Comparison of ENCODE assay signal across 7 mouse cellular contexts in genomic region chr2:167462954-167463353, GRCm38 (mm10). TPM values are rescaled to one million over a fixed set of nuclear protein-coding genes. Genes with fewer than 3 reads are reported as not detected.
DNase-seq lines count a peak whose midpoint lies in the region; ATAC-seq and TF ChIP-seq lines count a peak whose summit lies in the region.

No protein-coding gene starts in this region.

- H3K27ac ChIP-seq in CH12.LX (ENCODE audit: insufficient read depth, low read depth) = no peak overlapping the region
- H3K27ac ChIP-seq in heart, embryonic 14.5 days (replicated peaks in 1 of 2; ENCODE audit: control insufficient read depth in 1 of 2, insufficient read depth in 1 of 2, low read depth in 2 of 2, low read length in 2 of 2) = no peak overlapping the region
- no peak overlapping the region for H3K27ac ChIP-seq in midbrain, postnatal 0 days (ENCODE audit: low read depth, low read length)

- H3K4me3 ChIP-seq in CH12.LX (replicated peaks in 1 of 3; ENCODE audit: low read depth in 2 of 3, low read length in 2 of 3, poor library complexity in 1 of 3) = no peak overlapping the region
- no peak overlapping the region for H3K4me3 ChIP-seq in heart, embryonic 14.5 days (ENCODE audit: control insufficient read depth in 1 of 2, insufficient read depth in 1 of 2, low read depth in 1 of 2, low read length in 2 of 2)
- no peak overlapping the region for H3K4me3 ChIP-seq in midbrain, postnatal 0 days (ENCODE audit: low read depth, low read length)

- peak; percentile 58 to 82; a peak in 3 of 4 replicates for TF ChIP-seq CTCF in CH12.LX (conservative IDR thresholded peaks at IDR 0.05 in 1 of 2, IDR thresholded peaks at IDR 0.05 in 1 of 2; ENCODE audit: low read depth in 2 of 2, low read length in 2 of 2)
- TF ChIP-seq CTCF in midbrain, postnatal 0 days (IDR thresholded peaks at IDR 0.05) = peak; percentile 83

- dilution Hi-C loops in CH12.LX (cut with MboI; ENCODE audit: extremely low pct_ligation_motif_present, extremely low pct_unique_long_range_greater_than_20kb, low sequenced_read_pairs) = no loop called here

- in situ Hi-C loops in CH12.LX (cut with MboI; ENCODE audit: low pct_ligation_motif_present, low pct_unique_long_range_greater_than_20kb, low sequenced_read_pairs) = no loop called here

- 47% methylated on average over 6 of the region's 6 CpGs for WGBS in heart, embryonic 14.5 days
- 67% methylated on average over 6 of the region's 6 CpGs for WGBS in midbrain, postnatal 0 days

- no peak for TF ChIP-seq EP300 in CH12.LX (IDR thresholded peaks at IDR 0.05; ENCODE audit: low read length)

- ATAC-seq in heart, embryonic 14.5 days (ENCODE audit: insufficient number of reproducible peaks, insufficient read depth, low FRiP score, low read depth) = peak; percentile 64; the same call in 1 of the 2 replicates
- ATAC-seq in midbrain, postnatal 0 days (ENCODE audit: low FRiP score) = no peak

- no peak for TF ChIP-seq POLR2A in CH12.LX (IDR thresholded peaks at IDR 0.05; ENCODE audit: low read depth, low read length)

- DNase-seq in CH12.LX (ENCODE audit: extremely low read depth) = peak; percentile 48
- DNase-seq in Muller cell, postnatal 12 days (ENCODE audit: inconsistent ontology term) = peak; percentile 23
- peak; percentile 87 to 91 for DNase-seq in cerebellum, postnatal 25 days
- peak; percentile 84 to 85 for DNase-seq in kidney, postnatal 25 days
- peak; percentile 24 for DNase-seq in midbrain, postnatal 0 days (ENCODE audit: low spot score)
- peak; percentile 28 for DNase-seq in thymus, postnatal 0 days (ENCODE audit: low spot score)

- no peaks in the 10 kb centered on the region for H3K79me2 ChIP-seq in CH12.LX (replicated peaks; ENCODE audit: control insufficient read depth, extremely low read depth, insufficient read depth, poor library complexity, severe bottlenecking)

- H3K9ac ChIP-seq in CH12.LX (ENCODE audit: insufficient read depth, low read depth) = no peak overlapping the region
- H3K9ac ChIP-seq in heart, embryonic 14.5 days (ENCODE audit: low read length) = no peak overlapping the region
- H3K9ac ChIP-seq in midbrain, postnatal 0 days (replicated peaks; ENCODE audit: low read length, poor library complexity, severe bottlenecking) = no peak overlapping the region

- H3K27me3 ChIP-seq in CH12.LX (replicated peaks) = no peaks in the 10 kb centered on the region
- no peaks in the 10 kb centered on the region for H3K27me3 ChIP-seq in heart, embryonic 14.5 days (ENCODE audit: control insufficient read depth, insufficient read depth, low read length)
- no peaks in the 10 kb centered on the region for H3K27me3 ChIP-seq in midbrain, postnatal 0 days (ENCODE audit: insufficient read depth, low read length)

- peaks cover 5 to 23% of the 10 kb centered on the region in 2 experiments for H3K4me1 ChIP-seq in CH12.LX (ENCODE audit: control insufficient read depth in 1 of 2, insufficient read depth in 2 of 2)
- H3K4me1 ChIP-seq in heart, embryonic 14.5 days (ENCODE audit: control insufficient read depth in 2 of 2, insufficient read depth in 2 of 2, low read length in 2 of 2) = peaks cover 0 to 2% of the 10 kb centered on the region in 2 experiments; a peak in 1 of 4 replicates
- H3K4me1 ChIP-seq in midbrain, postnatal 0 days (ENCODE audit: insufficient read depth, low read length) = no peaks in the 10 kb centered on the region

- peak; percentile 72 for TF ChIP-seq RAD21 in CH12.LX (IDR thresholded peaks at IDR 0.05; ENCODE audit: low read depth, low read length)

- no peak overlapping the region for H3K4me2 ChIP-seq in CH12.LX (ENCODE audit: insufficient read depth, low read depth, poor library complexity, severe bottlenecking)
- no peak overlapping the region for H3K4me2 ChIP-seq in heart, embryonic 14.5 days (ENCODE audit: low read length)
- no peak overlapping the region for H3K4me2 ChIP-seq in midbrain, postnatal 0 days (ENCODE audit: low read depth, low read length, poor library complexity, severe bottlenecking)

- H3K9me3 ChIP-seq in CH12.LX (replicated peaks; ENCODE audit: low read length) = no peaks in the 10 kb centered on the region
- H3K9me3 ChIP-seq in heart, embryonic 14.5 days (ENCODE audit: control insufficient read depth, low read length) = no peaks in the 10 kb centered on the region
- no peaks in the 10 kb centered on the region for H3K9me3 ChIP-seq in midbrain, postnatal 0 days (ENCODE audit: low read length)

- H3K36me3 ChIP-seq in CH12.LX (replicated peaks in 1 of 2; ENCODE audit: control insufficient read depth in 1 of 2, insufficient read depth in 1 of 2, low read length in 1 of 2) = peaks cover 66 to 85% of the 10 kb centered on the region in 2 experiments
- peaks cover 64% of the 10 kb centered on the region for H3K36me3 ChIP-seq in heart, embryonic 14.5 days (ENCODE audit: control insufficient read depth, insufficient read depth, low read length)
- H3K36me3 ChIP-seq in midbrain, postnatal 0 days (ENCODE audit: insufficient read depth, low read length) = peaks cover 22% of the 10 kb centered on the region

TF ChIP-seq in CH12.LX, 34 proteins besides CTCF, POLR2A, EP300 and RAD21:
- TF ChIP-seq JUND (conservative IDR thresholded peaks at IDR 0.05; ENCODE audit: low read depth, low read length) (no peak), ZKSCAN1 (IDR thresholded peaks at IDR 0.05; ENCODE audit: borderline replicate concordance, low read depth, low read length) (no peak), ELF1 (IDR thresholded peaks at IDR 0.05; ENCODE audit: low read depth, low read length) (0 out of 2 replicates have a peak, but pooled peaks have one; percentile 10), MXI1 (IDR thresholded peaks at IDR 0.05; ENCODE audit: low read depth, low read length) (no peak), USF1 (IDR thresholded peaks at IDR 0.05; ENCODE audit: low read depth, low read length) (no peak), NRF1 (IDR thresholded peaks at IDR 0.05; ENCODE audit: low read depth, low read length) (no peak), TCF12 (IDR thresholded peaks at IDR 0.05; ENCODE audit: low read depth, low read length) (no peak), ZC3H11A (IDR thresholded peaks at IDR 0.05; ENCODE audit: low read depth, low read length) (0 out of 2 replicates have a peak, but pooled peaks have one; percentile 16), TBP (conservative IDR thresholded peaks at IDR 0.05; ENCODE audit: low read depth, low read length) (no peak), ZMIZ1 (IDR thresholded peaks at IDR 0.05; ENCODE audit: low read depth, low read length) (no peak), BHLHE40 (IDR thresholded peaks at IDR 0.05; ENCODE audit: low read depth, low read length) (no peak), ETS1 (conservative IDR thresholded peaks at IDR 0.05; ENCODE audit: low read depth, low read length) (no peak), POLR2AphosphoS2 (IDR thresholded peaks at IDR 0.05; ENCODE audit: low read depth, low read length) (peak; percentile 36; the same call in 1 of the 2 replicates), SIN3A (IDR thresholded peaks at IDR 0.05; ENCODE audit: low read length) (no peak), IRF4 (IDR thresholded peaks at IDR 0.05; ENCODE audit: low read depth, low read length) (no peak), E2F4 (IDR thresholded peaks at IDR 0.05; ENCODE audit: insufficient replicate concordance, low read depth, low read length) (no peak), NELFE (IDR thresholded peaks at IDR 0.05; ENCODE audit: low read depth, low read length) (0 out of 2 replicates have a peak, but pooled peaks have one; percentile 28), SMC3 (IDR thresholded peaks at IDR 0.05; ENCODE audit: low read depth, low read length) (peak; percentile 80)

RNA-seq across cellular contexts. Expression of gene Rnf114, which starts 29.5 kb away (rescaled TPM):
- total RNA-seq in CH12.LX (2012; rRNA removed) (39.2 and 50.4 TPM in 2 replicates), CH12.LX (2014; rRNA removed) (45.3 and 45.6 TPM in 2 replicates)
- polyA plus RNA-seq in CH12.LX (2012; ENCODE audit: insufficient read length, low read depth) = 37.6 and 40.8 TPM in 2 replicates
- 67.1 and 68.5 TPM in 2 replicates for polyA plus RNA-seq in heart, embryonic 14.5 days (2014; fragmentation: Nextera tagmentation; extraction: Ambion mirVana)
- 78.2 and 83.4 TPM in 2 replicates for total RNA-seq in midbrain, postnatal 0 days (2014; rRNA removed)
- polyA plus RNA-seq in midbrain, postnatal 0 days (2015; fragmentation: Nextera tagmentation; extraction: Ambion mirVana) = 84.2 and 84.9 TPM in 2 replicates
- polyA plus RNA-seq in thymus, postnatal 0 days (2015; fragmentation: Nextera tagmentation; extraction: Ambion mirVana) = 138 and 145 TPM in 2 replicates

RNA-seq across cellular contexts. Expression of gene Spata2, which starts 29.7 kb away (rescaled TPM):
- 8.6 and 10.5 TPM in 2 replicates for total RNA-seq in CH12.LX (2012; rRNA removed)
- 7.2 and 9.1 TPM in 2 replicates for total RNA-seq in CH12.LX (2014; rRNA removed)
- polyA plus RNA-seq in CH12.LX (2012; ENCODE audit: insufficient read length, low read depth) = 22.8 and 23.0 TPM in 2 replicates
- 11.7 and 11.9 TPM in 2 replicates for polyA plus RNA-seq in heart, embryonic 14.5 days (2014; fragmentation: Nextera tagmentation; extraction: Ambion mirVana)
- 39.2 and 41.5 TPM in 2 replicates for total RNA-seq in midbrain, postnatal 0 days (2014; rRNA removed)
- polyA plus RNA-seq in midbrain, postnatal 0 days (2015; fragmentation: Nextera tagmentation; extraction: Ambion mirVana) = 27.6 and 29.9 TPM in 2 replicates
- polyA plus RNA-seq in thymus, postnatal 0 days (2015; fragmentation: Nextera tagmentation; extraction: Ambion mirVana) = 17.8 and 19.4 TPM in 2 replicates

RNA-seq across cellular contexts. Expression of gene Slc9a8, which starts 41.4 kb away (rescaled TPM):
- total RNA-seq in CH12.LX (2012; rRNA removed) = 21.2 and 26.0 TPM in 2 replicates
- 12.9 and 14.5 TPM in 2 replicates for total RNA-seq in CH12.LX (2014; rRNA removed)
- polyA plus RNA-seq in CH12.LX (2012; ENCODE audit: insufficient read length, low read depth) = 20.6 and 25.0 TPM in 2 replicates
- polyA plus RNA-seq in heart, embryonic 14.5 days (2014; fragmentation: Nextera tagmentation; extraction: Ambion mirVana) = 19.3 and 21.1 TPM in 2 replicates
- 30.6 and 36.2 TPM in 2 replicates for total RNA-seq in midbrain, postnatal 0 days (2014; rRNA removed)
- 17.9 TPM in 2 replicates for polyA plus RNA-seq in midbrain, postnatal 0 days (2015; fragmentation: Nextera tagmentation; extraction: Ambion mirVana)
- polyA plus RNA-seq in thymus, postnatal 0 days (2015; fragmentation: Nextera tagmentation; extraction: Ambion mirVana) = 17.9 and 19.7 TPM in 2 replicates

Comparison
In these comparisons a context has a peak if more than half of its experiments do, and no peak if none do; other contexts are left out.
1. DNase-seq: peak in every context shown above with its lines; median percentile 89 in cerebellum, postnatal 25 days; 84 in kidney, postnatal 25 days; 48 in CH12.LX; 28 in thymus, postnatal 0 days; 24 in midbrain, postnatal 0 days; 23 in Muller cell, postnatal 12 days.